Mouse (Mus musculus) liver, embryonic 14.5 days (tissue): Measurements from ENCODE around the gene Gja10. TPM values are rescaled to one million over a fixed set of nuclear protein-coding genes. Genes with fewer than 3 reads are reported as not detected.
A peak's percentile ranks its signal among the peaks of the same experiment; 100 is the strongest.

Experiments used
- ATAC-seq: fragments of 200-750 bp; cut with Nextera tagmentation; 2 replicates; pipeline ENCODE4 v1.8.0; 2017; ENCODE audit warnings: moderate number of reproducible peaks, mild to moderate bottlenecking, moderate library complexity; ENCODE audit not compliant: insufficient read depth
- DNase-seq, 3 experiments: peaks; one replicate each; pipeline ENCODE4 v3.0.0-alpha.2; 2012 to 2013; ENCODE audit warnings: low read depth in 3 of 3, low spot score in 3 of 3
- H3K27ac ChIP-seq: fragments of 300-500 bp; sonication (generic); 2 replicates; pipeline ENCODE4 v1.5.1; 2014; ENCODE audit warnings: moderate library complexity, mild to moderate bottlenecking, control low read depth, inconsistent platforms
- H3K27me3 ChIP-seq: fragments of 300-500 bp; sonication (generic); 2 replicates; pipeline ENCODE4 v1.6.1; 2014; ENCODE audit warnings: mild to moderate bottlenecking, low read length, moderate library complexity; ENCODE audit not compliant: control insufficient read depth, insufficient read depth
- H3K36me3 ChIP-seq: fragments of 300-500 bp; sonication (generic); replicated peaks from 2 replicates; pipeline ENCODE4 v1.6.1; 2014; ENCODE audit warnings: low read depth; ENCODE audit not compliant: control insufficient read depth, insufficient read depth
- H3K4me1 ChIP-seq, 2 experiments: fragments of 200-500 bp in 1 of 2; fragments of 300-500 bp in 1 of 2; sonication (generic) in 1 of 2; replicated peaks; 2 replicates each; pipeline ENCODE4 v1.6.1; 2012 to 2014; ENCODE audit warnings: antibody characterized with exemption in 1 of 2, inconsistent platforms in 1 of 2, low read length in 1 of 2; ENCODE audit not compliant: control insufficient read depth in 2 of 2, insufficient read depth in 2 of 2
- H3K4me2 ChIP-seq: fragments of 300-500 bp; sonication (generic); 2 replicates; pipeline ENCODE4 v1.6.1; 2014; ENCODE audit warnings: low read depth, mild to moderate bottlenecking, control low read depth, moderate library complexity
- H3K4me3 ChIP-seq, 2 experiments: fragments of 200-500 bp in 1 of 2; fragments of 300-500 bp in 1 of 2; sonication (generic) in 1 of 2; 2 replicates each; pipeline ENCODE4 v1.5.1; 2012 to 2014; ENCODE audit warnings: low read depth in 2 of 2, low read length in 2 of 2, mild to moderate bottlenecking in 2 of 2, control low read depth in 1 of 2, inconsistent platforms in 1 of 2, moderate library complexity in 1 of 2; ENCODE audit not compliant: insufficient read depth in 1 of 2
- H3K9ac ChIP-seq: fragments of 300-500 bp; sonication (generic); replicated peaks from 2 replicates; pipeline ENCODE4 v1.6.1; 2014; ENCODE audit warnings: mild to moderate bottlenecking, control low read depth, moderate library complexity
- H3K9me3 ChIP-seq: fragments of 300-500 bp; sonication (generic); 2 replicates; pipeline ENCODE4 v1.6.1; 2016; ENCODE audit warnings: low read length, mixed read lengths; ENCODE audit not compliant: control insufficient read depth
- CTCF ChIP-seq: IDR thresholded peaks from 2 replicates; pipeline ENCODE4 v1.5.1; 2016; ENCODE audit warnings: antibody characterized with exemption, low read depth, control low read depth
- EP300 ChIP-seq: IDR thresholded peaks from 2 replicates; pipeline ENCODE4 v1.6.1; 2016; ENCODE audit warnings: antibody characterized with exemption, low read depth
- WGBS: fragments of 180-500 bp; shearing (Covaris S2); extraction: QIAGEN DNeasy Blood & Tissue Kit; methylation state at CpG from one replicate; pipeline ENCODE4 v1.1.7; 2014; ENCODE audit not compliant: insufficient replicate concordance; 5-methylcytosine and 5-hydroxymethylcytosine counted together
- polyA plus RNA-seq, 2 experiments: library from polyadenylated mRNA; depleted of rRNA in 1 of 2; stranded (reverse) in 1 of 2; unstranded in 1 of 2; fragments of >200 nt; fragmentation: Nextera tagmentation in 1 of 2; extraction: Ambion mirVana in 1 of 2; gene quantifications; 2 replicates each; pipeline versions ENCODE4 v1.2.1 to v1.2.3; 2012 to 2014

Gja10 gene
- polyA plus RNA-seq, 2 experiments, result 0.03 TPM; not detected in 1

DNA sequence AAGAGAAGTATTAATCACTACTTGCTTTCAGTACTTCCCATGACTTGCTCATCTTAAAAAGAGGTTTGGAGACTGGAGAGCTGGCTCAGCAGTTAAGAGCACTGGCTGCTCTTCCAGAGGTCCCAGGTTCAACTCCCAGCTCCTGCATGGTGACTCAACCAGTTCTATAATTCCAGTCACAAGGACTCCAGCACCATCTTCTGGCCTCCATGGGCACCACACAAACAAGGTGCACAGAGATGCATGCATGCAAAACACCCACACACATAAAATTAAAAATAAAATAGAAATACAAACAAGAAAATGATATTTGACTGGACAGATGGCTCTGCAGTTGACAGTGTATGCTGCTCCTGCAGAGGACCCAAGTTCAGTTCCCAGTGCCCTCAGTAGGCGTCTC is 28.0 kb downstream of the Gja10 start:
- Histone ChIP-seq H3K4me3 (no peak overlapping the region), H3K27ac (no peak overlapping the region), H3K9ac (no peak overlapping the region), H3K36me3 (no peaks in the 10 kb centered on the region), H3K4me1 (peaks cover 0 to 6% of the 10 kb centered on the region in 2 experiments; a peak in 2 of 4 replicates), H3K4me2 (no peak overlapping the region), H3K27me3 (no peaks in the 10 kb centered on the region), H3K9me3 (no peaks in the 10 kb centered on the region)
- TF ChIP-seq EP300 (no peak), CTCF (peak; percentile 15; the same call in 1 of the 2 replicates)
- ATAC-seq (no peak), DNase-seq (no peak)
- 60% methylated on average over 1 of the region's 1 CpGs for WGBS

DNA sequence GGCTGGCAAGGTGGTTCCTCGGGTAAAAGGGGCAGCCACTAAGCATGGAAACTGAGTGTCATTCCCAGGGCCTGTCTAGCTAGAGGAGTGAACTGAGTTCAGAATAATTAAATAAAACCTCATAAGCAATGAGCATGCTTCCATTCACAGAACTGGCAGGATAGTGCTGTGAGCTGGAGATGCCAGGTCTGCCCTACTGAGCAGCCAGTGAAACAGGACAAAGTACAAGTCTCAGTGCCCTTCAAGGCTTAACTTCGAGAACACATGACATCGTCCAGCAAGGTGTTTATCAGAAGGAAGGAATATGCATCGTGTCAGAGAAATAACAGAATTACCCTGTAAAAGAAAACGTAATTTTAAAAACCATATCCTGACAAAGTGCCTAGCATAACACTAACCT is 29.0 kb downstream of the Gja10 start:
- Histone ChIP-seq H3K27me3 (no peaks in the 10 kb centered on the region), H3K36me3 (no peaks in the 10 kb centered on the region), H3K9ac (no peak overlapping the region), H3K27ac (no peak overlapping the region), H3K9me3 (no peaks in the 10 kb centered on the region), H3K4me1 (peaks cover 0 to 12% of the 10 kb centered on the region in 2 experiments; a peak in 2 of 4 replicates), H3K4me2 (no peak overlapping the region), H3K4me3 (no peak overlapping the region)
- no peak for TF ChIP-seq EP300
- TF ChIP-seq CTCF, result no peak
- WGBS, result 53% methylated on average over 5 of the region's 5 CpGs
- DNase-seq, result no peak
- ATAC-seq, result no peak

DNA sequence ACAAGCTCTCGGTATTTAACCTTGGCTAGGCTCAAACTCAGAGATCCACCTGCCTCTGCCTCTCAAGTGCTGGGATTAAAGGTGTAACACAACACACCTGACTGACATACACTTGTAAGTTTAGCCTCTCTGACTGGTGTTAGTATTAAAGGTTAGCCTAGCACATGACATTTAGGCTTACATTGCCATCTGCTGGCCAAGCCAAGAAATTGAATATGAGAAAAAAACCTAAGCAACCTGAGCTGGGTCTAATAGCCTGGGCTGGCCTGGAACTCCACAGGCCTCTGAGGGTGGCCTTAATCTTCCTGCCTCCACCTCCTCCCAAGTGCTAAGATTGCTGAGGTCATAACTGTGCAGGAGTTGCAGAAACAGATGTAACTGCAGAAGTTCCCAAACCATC is 30.4 kb downstream of the Gja10 start:
- Histone ChIP-seq H3K4me2 (no peak overlapping the region), H3K4me1 (peaks cover 0 to 12% of the 10 kb centered on the region in 2 experiments; a peak in 2 of 4 replicates), H3K9me3 (no peaks in the 10 kb centered on the region), H3K27ac (no peak overlapping the region), H3K27me3 (no peaks in the 10 kb centered on the region), H3K36me3 (no peaks in the 10 kb centered on the region), H3K9ac (no peak overlapping the region), H3K4me3 (no peak overlapping the region)
- DNase-seq (no peak), ATAC-seq (no peak)
- 50% methylated on average over 1 of the region's 1 CpGs for WGBS
- TF ChIP-seq CTCF (peak; percentile 60), EP300 (no peak)

DNA sequence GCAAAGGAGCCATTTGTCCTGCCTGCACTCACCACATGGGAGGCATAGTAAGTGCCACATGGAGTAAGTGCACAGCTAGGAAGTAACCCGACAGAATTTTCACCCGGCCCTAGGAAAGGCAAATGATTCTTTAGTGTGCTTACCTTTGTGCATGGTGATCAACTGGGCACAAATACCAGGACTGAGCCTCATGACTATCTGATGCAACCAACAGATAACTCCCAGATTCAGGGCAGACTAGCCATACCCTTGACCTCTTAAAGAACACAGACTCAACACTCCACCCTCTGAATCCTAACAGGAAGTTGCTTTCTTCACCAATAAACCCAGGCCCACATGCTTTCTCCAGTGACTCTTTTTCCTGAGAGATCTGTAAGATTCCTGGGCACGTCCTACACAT is 31.1 kb downstream of the Gja10 start:
- ATAC-seq, result peak; percentile 14; the same call in 1 of the 2 replicates
- Histone ChIP-seq H3K9me3 (no peaks in the 10 kb centered on the region), H3K27me3 (no peaks in the 10 kb centered on the region), H3K9ac (no peak overlapping the region), H3K4me2 (peak overlapping the region; percentile 29; the same call in 1 of the 2 replicates), H3K4me3 (no peak overlapping the region), H3K27ac (peak overlapping the region; percentile 42; the same call in 1 of the 2 replicates), H3K4me1 (peaks cover 0 to 12% of the 10 kb centered on the region in 2 experiments; a peak in 2 of 4 replicates), H3K36me3 (no peaks in the 10 kb centered on the region)
- WGBS, result 45% methylated on average over 3 of the region's 3 CpGs
- TF ChIP-seq CTCF, result no peak
- no peak for TF ChIP-seq EP300
- no peak for DNase-seq

DNA sequence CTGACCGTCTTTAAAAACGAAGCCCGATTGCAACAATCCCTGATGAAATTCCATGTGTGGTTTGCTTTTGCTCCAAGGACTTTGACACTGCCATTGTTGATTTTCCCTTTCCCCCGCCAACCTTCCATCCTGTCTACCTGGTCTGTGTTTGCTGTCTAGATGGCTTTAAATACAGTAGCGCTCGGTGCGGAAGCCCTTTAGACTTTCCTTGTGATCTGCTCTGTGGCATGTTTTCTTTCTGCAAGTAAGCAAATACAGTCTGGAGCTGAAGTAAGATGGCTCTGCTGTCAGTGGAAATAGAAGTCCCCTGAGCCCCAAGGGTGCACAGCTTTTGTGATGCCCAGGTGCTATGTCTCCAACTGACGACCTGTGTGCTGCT is 31.6 kb downstream of the Gja10 start:
- Histone ChIP-seq H3K4me3 (no peak overlapping the region), H3K4me2 (peak overlapping the region; percentile 37), H3K36me3 (no peaks in the 10 kb centered on the region), H3K4me1 (peaks cover 0 to 12% of the 10 kb centered on the region in 2 experiments; a peak in 2 of 4 replicates), H3K27ac (peak overlapping the region; percentile 42; the same call in 1 of the 2 replicates), H3K9me3 (no peaks in the 10 kb centered on the region), H3K27me3 (no peaks in the 10 kb centered on the region), H3K9ac (no peak overlapping the region)
- peak; percentile 49 for ATAC-seq
- DNase-seq, result peak in 2 of 3 experiments; percentile 12 to 25
- 70% methylated on average over 8 of the region's 8 CpGs for WGBS
- TF ChIP-seq EP300 (no peak), CTCF (no peak)
